Mouse (Mus musculus): ENCODE measurements around the gene Osm. TPM values are rescaled to one million over a fixed set of nuclear protein-coding genes. Genes with fewer than 3 reads are reported as not detected.

Gene Osm
- polyA plus RNA-seq, 1 experiment from 2014 or later: 1.3 TPM

DNA sequence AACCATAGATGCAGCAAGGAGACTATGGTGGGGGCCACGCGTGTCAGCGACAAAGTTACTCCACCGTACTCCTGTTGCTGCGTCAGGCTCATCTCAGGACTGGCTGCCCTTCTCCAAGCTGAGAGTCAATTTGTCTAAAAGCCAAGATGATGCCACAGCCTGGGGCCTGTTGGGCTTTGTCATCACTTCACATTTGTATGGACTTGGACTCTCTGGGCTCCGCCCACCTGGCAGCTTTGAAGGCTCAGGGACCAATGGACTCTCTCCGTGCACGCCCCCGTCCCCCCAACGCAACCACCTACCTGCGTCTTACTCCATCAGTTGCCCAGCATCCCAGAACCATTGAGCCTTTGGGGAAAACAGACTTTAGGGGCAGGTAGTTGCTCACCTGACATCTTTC lies 35.3 kb downstream of the Osm start:
- H3K4me1 ChIP-seq (ENCODE audit: insufficient read depth): peaks cover 5% of the 10 kb centered on the region; the same call in 1 of the 2 replicates
- no peak overlapping the region for H3K27ac ChIP-seq (ENCODE audit: low read depth)
- DNase-seq: no peak
- no peak for ATAC-seq
- 78% methylated on average over 11 of the region's 11 CpGs for WGBS (ENCODE audit: insufficient replicate concordance)
- no peaks in the 10 kb centered on the region for H3K9me3 ChIP-seq (ENCODE audit: low read length)
- H3K4me2 ChIP-seq (ENCODE audit: low read depth, low read length): no peak overlapping the region
- H3K27me3 ChIP-seq (ENCODE audit: insufficient read depth, low read length): peaks cover 29% of the 10 kb centered on the region
- H3K9ac ChIP-seq (replicated peaks): no peak overlapping the region
- TF ChIP-seq CTCF (IDR thresholded peaks at IDR 0.05; ENCODE audit: low read depth) (no peak), EP300 (IDR thresholded peaks at IDR 0.05; ENCODE audit: low read depth) (no peak)
- H3K4me3 ChIP-seq (ENCODE audit: low read depth, low read length): no peak overlapping the region
- H3K36me3 ChIP-seq (replicated peaks; ENCODE audit: insufficient read depth, low read length): no peaks in the 10 kb centered on the region

DNA sequence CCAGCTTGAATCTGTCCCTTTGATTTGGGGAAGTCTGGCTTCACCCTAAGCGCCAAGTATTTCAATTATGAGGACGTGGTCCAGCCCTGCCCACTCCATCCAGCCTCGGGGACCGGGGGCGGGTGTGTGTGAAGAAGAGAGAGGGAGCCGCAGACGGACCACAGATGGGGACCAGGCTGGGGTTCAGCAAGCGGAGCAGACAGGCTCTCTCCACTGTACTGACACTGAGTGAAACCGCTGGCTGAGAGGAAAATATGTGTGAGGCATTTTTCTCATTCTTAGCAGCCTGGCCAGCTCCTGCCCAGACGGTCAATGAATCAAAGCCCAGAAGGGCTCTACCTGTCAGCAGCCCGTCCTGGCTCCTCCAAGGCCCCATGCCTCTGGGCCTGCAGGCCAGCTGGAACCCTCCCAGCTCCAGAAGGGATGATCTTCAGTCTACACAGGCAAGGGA lies 40.2 kb downstream of the Osm start:
- ATAC-seq: no peak
- H3K9ac ChIP-seq (replicated peaks): no peak overlapping the region
- no peaks in the 10 kb centered on the region for H3K9me3 ChIP-seq (ENCODE audit: low read length)
- no peak overlapping the region for H3K27ac ChIP-seq (ENCODE audit: low read depth)
- H3K4me3 ChIP-seq (ENCODE audit: low read depth, low read length): no peak overlapping the region
- no peaks in the 10 kb centered on the region for H3K4me1 ChIP-seq (ENCODE audit: insufficient read depth)
- no peak overlapping the region for H3K4me2 ChIP-seq (ENCODE audit: low read depth, low read length)
- 0 out of 2 replicates have a peak, but pooled peaks cover 3% of the 10 kb centered on the region for H3K27me3 ChIP-seq (ENCODE audit: insufficient read depth, low read length)
- no peak for DNase-seq
- no peaks in the 10 kb centered on the region for H3K36me3 ChIP-seq (replicated peaks; ENCODE audit: insufficient read depth, low read length)
- 69% methylated on average over 11 of the region's 11 CpGs for WGBS (ENCODE audit: insufficient replicate concordance)
- TF ChIP-seq CTCF (IDR thresholded peaks at IDR 0.05; ENCODE audit: low read depth) (no peak), EP300 (IDR thresholded peaks at IDR 0.05; ENCODE audit: low read depth) (no peak)

DNA sequence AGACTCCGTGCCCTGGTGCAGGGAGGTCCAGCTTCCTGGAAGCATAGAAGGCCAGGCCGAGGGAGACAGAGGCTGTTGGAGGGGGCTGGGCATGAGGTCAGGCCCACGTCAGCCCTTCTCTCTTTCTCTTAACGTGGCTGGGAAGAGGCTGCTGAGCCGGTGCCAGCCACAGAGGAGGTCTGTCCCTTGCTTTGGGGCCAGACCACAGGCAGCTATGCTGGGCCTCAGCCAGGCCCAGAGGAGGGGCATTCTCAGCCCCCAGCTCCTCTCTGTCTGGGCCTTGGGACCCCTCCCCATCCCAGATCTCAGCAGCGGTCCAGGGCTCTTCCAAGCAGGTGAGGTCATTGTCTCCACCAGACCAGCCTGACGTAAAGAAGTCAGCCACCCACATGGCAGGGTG lies 43.7 kb downstream of the Osm start:
- H3K4me1 ChIP-seq (ENCODE audit: insufficient read depth): no peaks in the 10 kb centered on the region
- H3K4me3 ChIP-seq (ENCODE audit: low read depth, low read length): no peak overlapping the region
- H3K9me3 ChIP-seq (ENCODE audit: low read length): no peaks in the 10 kb centered on the region
- WGBS (ENCODE audit: insufficient replicate concordance): 72% methylated on average over 7 of the region's 7 CpGs
- H3K9ac ChIP-seq (replicated peaks): no peak overlapping the region
- ATAC-seq: no peak
- no peak overlapping the region for H3K4me2 ChIP-seq (ENCODE audit: low read depth, low read length)
- TF ChIP-seq CTCF (IDR thresholded peaks at IDR 0.05; ENCODE audit: low read depth) (no peak), EP300 (IDR thresholded peaks at IDR 0.05; ENCODE audit: low read depth) (no peak)
- no peak overlapping the region for H3K27ac ChIP-seq (ENCODE audit: low read depth)
- DNase-seq: no peak
- no peaks in the 10 kb centered on the region for H3K36me3 ChIP-seq (replicated peaks; ENCODE audit: insufficient read depth, low read length)
- H3K27me3 ChIP-seq (ENCODE audit: insufficient read depth, low read length): no peaks in the 10 kb centered on the region

DNA sequence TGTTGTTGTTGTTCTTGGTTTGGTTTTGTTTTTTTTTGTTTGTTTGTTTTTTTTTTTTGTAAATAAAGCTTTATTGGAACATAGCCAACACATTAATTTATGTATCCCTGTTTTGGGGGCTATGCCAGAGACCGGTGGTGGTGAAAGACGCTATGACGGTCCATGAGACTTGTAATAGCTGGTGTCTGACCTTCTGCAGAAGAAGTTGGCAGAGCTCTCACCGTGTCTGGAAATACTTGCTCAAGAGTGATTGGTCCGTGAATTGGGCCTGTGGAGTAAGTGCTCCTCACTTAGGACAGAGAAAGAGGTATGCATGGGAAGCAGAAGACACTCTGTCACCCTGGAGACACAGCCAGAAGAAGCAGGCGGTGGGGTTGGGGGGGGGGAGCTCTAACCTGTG lies 45.6 kb downstream of the Osm start:
- ATAC-seq (no peak), DNase-seq (no peak)
- TF ChIP-seq CTCF (IDR thresholded peaks at IDR 0.05; ENCODE audit: low read depth): no peak
- no peak for TF ChIP-seq EP300 (IDR thresholded peaks at IDR 0.05; ENCODE audit: low read depth)
- Histone ChIP-seq H3K4me2 (ENCODE audit: low read depth, low read length) (no peak overlapping the region), H3K4me3 (ENCODE audit: low read depth, low read length) (no peak overlapping the region), H3K27me3 (ENCODE audit: insufficient read depth, low read length) (no peaks in the 10 kb centered on the region), H3K9me3 (ENCODE audit: low read length) (no peaks in the 10 kb centered on the region), H3K27ac (ENCODE audit: low read depth) (no peak overlapping the region), H3K4me1 (ENCODE audit: insufficient read depth) (no peaks in the 10 kb centered on the region), H3K36me3 (replicated peaks; ENCODE audit: insufficient read depth, low read length) (no peaks in the 10 kb centered on the region), H3K9ac (replicated peaks) (no peak overlapping the region)
- 71% methylated on average over 6 of the region's 6 CpGs for WGBS (ENCODE audit: insufficient replicate concordance)

- no peak overlapping the region for H3K4me3 ChIP-seq (ENCODE audit: low read depth, low read length)
- H3K9ac ChIP-seq (replicated peaks): no peak overlapping the region
- H3K27me3 ChIP-seq (ENCODE audit: insufficient read depth, low read length): no peaks in the 10 kb centered on the region
- H3K27ac ChIP-seq (ENCODE audit: low read depth): no peak overlapping the region
- ATAC-seq (peak; percentile 59; the same call in 1 of the 2 replicates), DNase-seq (no peak)
- 46% methylated on average over 4 of the region's 4 CpGs for WGBS (ENCODE audit: insufficient replicate concordance)
- no peaks in the 10 kb centered on the region for H3K36me3 ChIP-seq (replicated peaks; ENCODE audit: insufficient read depth, low read length)
- H3K4me2 ChIP-seq (ENCODE audit: low read depth, low read length): no peak overlapping the region
- no peaks in the 10 kb centered on the region for H3K4me1 ChIP-seq (ENCODE audit: insufficient read depth)
- no peaks in the 10 kb centered on the region for H3K9me3 ChIP-seq (ENCODE audit: low read length)
- TF ChIP-seq EP300 (IDR thresholded peaks at IDR 0.05; ENCODE audit: low read depth) (no peak), CTCF (IDR thresholded peaks at IDR 0.05; ENCODE audit: low read depth) (no peak)
Measured at GRCm38 (mm10) chr11:4283627-4284026, 47.4 kb downstream of the Osm start.

DNA sequence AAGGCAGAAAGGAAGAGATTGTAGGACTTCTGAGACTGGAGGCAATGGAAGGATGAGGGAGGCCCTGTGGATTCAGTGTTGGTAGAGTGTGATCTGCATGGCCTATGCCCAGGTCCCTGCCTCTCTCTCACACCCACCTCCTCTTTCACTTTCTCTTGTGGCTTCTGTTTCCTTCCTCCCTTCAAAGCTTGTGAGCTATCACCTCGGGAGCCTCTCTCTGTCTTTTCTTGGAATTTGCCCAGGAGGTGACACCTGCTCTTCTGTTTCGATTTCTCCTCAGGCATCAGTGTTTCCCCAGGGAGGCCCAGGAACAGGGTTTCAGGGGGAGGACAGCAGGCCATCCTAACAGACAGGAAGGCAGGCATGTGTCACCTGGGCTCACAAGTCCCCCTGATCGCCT lies 53.1 kb downstream of the Osm start:
- DNase-seq (no peak), ATAC-seq (no peak)
- Histone ChIP-seq H3K27ac (ENCODE audit: low read depth) (no peak overlapping the region), H3K9me3 (ENCODE audit: low read length) (no peaks in the 10 kb centered on the region), H3K9ac (replicated peaks) (no peak overlapping the region), H3K36me3 (replicated peaks; ENCODE audit: insufficient read depth, low read length) (no peaks in the 10 kb centered on the region), H3K4me1 (ENCODE audit: insufficient read depth) (peaks cover 12% of the 10 kb centered on the region), H3K4me3 (ENCODE audit: low read depth, low read length) (no peak overlapping the region), H3K27me3 (ENCODE audit: insufficient read depth, low read length) (0 out of 2 replicates have a peak, but pooled peaks cover 8% of the 10 kb centered on the region), H3K4me2 (ENCODE audit: low read depth, low read length) (no peak overlapping the region)
- TF ChIP-seq CTCF (IDR thresholded peaks at IDR 0.05; ENCODE audit: low read depth) (no peak), EP300 (IDR thresholded peaks at IDR 0.05; ENCODE audit: low read depth) (no peak)
- WGBS (ENCODE audit: insufficient replicate concordance): 27% methylated on average over 3 of the region's 3 CpGs

Other genes starting within 250 kb of the Osm start
- 10.9 and 12.1 TPM in 2 replicates for gene Sec14l4, start 205.0 kb upstream of the Osm start, polyA plus RNA-seq (2015; fragmentation: Nextera tagmentation; extraction: Ambion mirVana)
- gene Sec14l3, start 171.6 kb upstream of the Osm start, polyA plus RNA-seq (2015; fragmentation: Nextera tagmentation; extraction: Ambion mirVana): 0.11 TPM in 1 of 2 replicates, not detected in the other
- gene Mtfp1, start 141.0 kb upstream of the Osm start, polyA plus RNA-seq (2015; fragmentation: Nextera tagmentation; extraction: Ambion mirVana): 17.7 and 21.1 TPM in 2 replicates
- gene Sec14l2, start 113.0 kb upstream of the Osm start, polyA plus RNA-seq (2015; fragmentation: Nextera tagmentation; extraction: Ambion mirVana): 48.0 and 54.2 TPM in 2 replicates
- gene Rnf215, start 101.2 kb upstream of the Osm start, polyA plus RNA-seq (2015; fragmentation: Nextera tagmentation; extraction: Ambion mirVana): 6.4 and 6.8 TPM in 2 replicates
- gene Ccdc157, start 76.1 kb upstream of the Osm start, polyA plus RNA-seq (2015; fragmentation: Nextera tagmentation; extraction: Ambion mirVana): 0.36 and 0.52 TPM in 2 replicates
- gene Sf3a1, start 76.1 kb upstream of the Osm start, polyA plus RNA-seq (2015; fragmentation: Nextera tagmentation; extraction: Ambion mirVana): 8.5 and 8.8 TPM in 2 replicates
- gene Tbc1d10a, start 49.6 kb upstream of the Osm start, polyA plus RNA-seq (2015; fragmentation: Nextera tagmentation; extraction: Ambion mirVana): 5.6 and 7.0 TPM in 2 replicates
- 1.8 and 2.0 TPM in 2 replicates for gene Castor1, start 18.2 kb upstream of the Osm start, polyA plus RNA-seq (2015; fragmentation: Nextera tagmentation; extraction: Ambion mirVana)
- not detected in 2 replicates for gene Lif, start 21.1 kb downstream of the Osm start, polyA plus RNA-seq (2015; fragmentation: Nextera tagmentation; extraction: Ambion mirVana)
- 0.24 and 0.29 TPM in 2 replicates for gene Hormad2, start 204.7 kb downstream of the Osm start, polyA plus RNA-seq (2015; fragmentation: Nextera tagmentation; extraction: Ambion mirVana)